ENCODE assay signal across 8 mouse cellular contexts in genomic region chr12:84219121-84219561, GRCm38 (mm10). TPM values are rescaled to one million over a fixed set of nuclear protein-coding genes. Genes with fewer than 3 reads are reported as not detected.
DNase-seq lines count a peak whose midpoint lies in the region; ATAC-seq and TF ChIP-seq lines count a peak whose summit lies in the region.

No protein-coding gene starts in this region.

- no peaks in the 10 kb centered on the region for H3K9me3 ChIP-seq in ES-Bruce4 (replicated peaks; ENCODE audit: control insufficient read depth, insufficient read depth, low read length, poor library complexity, severe bottlenecking)
- no peaks in the 10 kb centered on the region for H3K9me3 ChIP-seq in forebrain, embryonic 14.5 days (replicated peaks; ENCODE audit: control insufficient read depth, low read length)
- H3K9me3 ChIP-seq in limb, embryonic 13.5 days = no peaks in the 10 kb centered on the region
- H3K9me3 ChIP-seq in midbrain, postnatal 0 days (ENCODE audit: low read length) = no peaks in the 10 kb centered on the region

- WGBS in heart, adult 2 months = 5% methylated on average over 14 of the region's 14 CpGs
- WGBS in forebrain, embryonic 14.5 days = 4% methylated on average over 14 of the region's 14 CpGs
- 4% methylated on average over 14 of the region's 14 CpGs for WGBS in limb, embryonic 13.5 days
- WGBS in midbrain, postnatal 0 days = 6% methylated on average over 14 of the region's 14 CpGs

- peak overlapping the region; percentile 91 for H3K4me3 ChIP-seq in heart, adult 2 months
- H3K4me3 ChIP-seq in ES-Bruce4 (ENCODE audit: low read depth, low read length) = peak overlapping the region; percentile 91
- peak overlapping the region; percentile 70 for H3K4me3 ChIP-seq in forebrain, embryonic 14.5 days (ENCODE audit: low read depth, low read length)
- peak overlapping the region; percentile 87 for H3K4me3 ChIP-seq in limb, embryonic 13.5 days
- H3K4me3 ChIP-seq in midbrain, postnatal 0 days (ENCODE audit: low read depth, low read length) = peak overlapping the region; percentile 66

- TF ChIP-seq CTCF in heart, adult 2 months (IDR thresholded peaks at IDR 0.05) = no peak
- no peak for TF ChIP-seq CTCF in ES-Bruce4 (IDR thresholded peaks at IDR 0.05; ENCODE audit: low read depth, low read length)
- TF ChIP-seq CTCF in midbrain, postnatal 0 days (IDR thresholded peaks at IDR 0.05) = no peak

- intact Hi-C loops in heart, adult 2 months (cut with DNase I) = no loop called here

- peak overlapping the region; percentile 97 for H3K4me2 ChIP-seq in forebrain, embryonic 14.5 days (ENCODE audit: low read length)
- H3K4me2 ChIP-seq in limb, embryonic 13.5 days (replicated peaks) = peak overlapping the region; percentile 84
- H3K4me2 ChIP-seq in midbrain, postnatal 0 days (ENCODE audit: low read depth, low read length, poor library complexity, severe bottlenecking) = peak overlapping the region; percentile 99

- 0 out of 2 replicates have a peak, but pooled peaks have one; percentile 22 for TF ChIP-seq EP300 in heart, adult 2 months (IDR thresholded peaks at IDR 0.05; ENCODE audit: insufficient read depth, low read depth, low read length)
- no peak for TF ChIP-seq EP300 in ES-Bruce4 (IDR thresholded peaks at IDR 0.05; ENCODE audit: insufficient read depth, low read depth, low read length)

- peak in 1 of 2 experiments; percentile 45 for DNase-seq in heart, adult 2 months
- no peak for DNase-seq in heart, postnatal 4 days
- DNase-seq in forebrain, embryonic 14.5 days (ENCODE audit: low spot score) = peak; percentile 32
- DNase-seq in midbrain, postnatal 0 days (ENCODE audit: low spot score) = peak; percentile 5
- no peak for DNase-seq in frontal cortex, postnatal 10 days (ENCODE audit: low spot score in 2 of 2)
- DNase-seq in cerebellum, adult 8-10 months = no peak

- peak overlapping the region; percentile 94 for H3K9ac ChIP-seq in heart, adult 2 months (ENCODE audit: low read depth, low read length)
- peak overlapping the region; percentile 87 for H3K9ac ChIP-seq in ES-Bruce4 (ENCODE audit: low read depth, poor library complexity, severe bottlenecking)
- peak overlapping the region; percentile 77 for H3K9ac ChIP-seq in forebrain, embryonic 14.5 days (ENCODE audit: low read length)
- peak overlapping the region; percentile 89 for H3K9ac ChIP-seq in limb, embryonic 13.5 days
- peak overlapping the region; percentile 47 for H3K9ac ChIP-seq in midbrain, postnatal 0 days (replicated peaks; ENCODE audit: low read length, poor library complexity, severe bottlenecking)

- H3K27ac ChIP-seq in heart, adult 2 months = peak overlapping the region; percentile 92
- no peak overlapping the region for H3K27ac ChIP-seq in ES-Bruce4 (ENCODE audit: insufficient read depth, low read length)
- peak overlapping the region; percentile 72 for H3K27ac ChIP-seq in forebrain, embryonic 14.5 days (ENCODE audit: low read depth, low read length)
- H3K27ac ChIP-seq in limb, embryonic 13.5 days = peak overlapping the region; percentile 92
- H3K27ac ChIP-seq in midbrain, postnatal 0 days (ENCODE audit: low read depth, low read length) = peak overlapping the region; percentile 4; the same call in 1 of the 2 replicates

- TF ChIP-seq POLR2A in heart, adult 2 months (IDR thresholded peaks at IDR 0.05; ENCODE audit: insufficient read depth, low read depth, low read length) = no peak
- no peak for TF ChIP-seq POLR2A in ES-Bruce4 (IDR thresholded peaks at IDR 0.05; ENCODE audit: insufficient read depth, low read length)

- ATAC-seq in forebrain, embryonic 14.5 days = peak; percentile 15
- peak; percentile 5; the same call in 1 of the 2 replicates for ATAC-seq in limb, embryonic 13.5 days (ENCODE audit: low FRiP score, low read depth)
- 0 out of 2 replicates have a peak, but pooled peaks have one; percentile 4 for ATAC-seq in midbrain, postnatal 0 days (ENCODE audit: low FRiP score)

- no peaks in the 10 kb centered on the region; the same call in 1 of the 2 replicates for H3K36me3 ChIP-seq in heart, adult 2 months (ENCODE audit: control insufficient read depth, insufficient read depth, low read length)
- no peaks in the 10 kb centered on the region for H3K36me3 ChIP-seq in ES-Bruce4 (ENCODE audit: control insufficient read depth, insufficient read depth, low read length, poor library complexity, severe bottlenecking)
- H3K36me3 ChIP-seq in forebrain, embryonic 14.5 days (ENCODE audit: control insufficient read depth, insufficient read depth, low read length) = no peaks in the 10 kb centered on the region
- peaks cover 7% of the 10 kb centered on the region; the same call in 1 of the 2 replicates for H3K36me3 ChIP-seq in limb, embryonic 13.5 days
- no peaks in the 10 kb centered on the region for H3K36me3 ChIP-seq in midbrain, postnatal 0 days (ENCODE audit: insufficient read depth, low read length)

- no peaks in the 10 kb centered on the region for H3K79me2 ChIP-seq in heart, adult 2 months (replicated peaks; ENCODE audit: control insufficient read depth, insufficient read depth, low read length)

- H3K4me1 ChIP-seq in heart, adult 2 months (ENCODE audit: control insufficient read depth, insufficient read depth, low read length) = peaks cover 19% of the 10 kb centered on the region
- peaks cover 15% of the 10 kb centered on the region for H3K4me1 ChIP-seq in ES-Bruce4 (ENCODE audit: control insufficient read depth, insufficient read depth, low read length)
- H3K4me1 ChIP-seq in forebrain, embryonic 14.5 days (ENCODE audit: control insufficient read depth, insufficient read depth, low read length) = peaks cover 23% of the 10 kb centered on the region
- H3K4me1 ChIP-seq in limb, embryonic 13.5 days = peaks cover 55% of the 10 kb centered on the region
- H3K4me1 ChIP-seq in midbrain, postnatal 0 days (ENCODE audit: insufficient read depth, low read length) = no peaks in the 10 kb centered on the region

- H3K27me3 ChIP-seq in heart, adult 2 months (ENCODE audit: control insufficient read depth, insufficient read depth, low read length) = no peaks in the 10 kb centered on the region
- H3K27me3 ChIP-seq in ES-Bruce4 (ENCODE audit: control insufficient read depth, insufficient read depth, low read length, poor library complexity, severe bottlenecking) = no peaks in the 10 kb centered on the region
- no peaks in the 10 kb centered on the region for H3K27me3 ChIP-seq in forebrain, embryonic 14.5 days (replicated peaks; ENCODE audit: control insufficient read depth, insufficient read depth, low read length)
- 0 out of 2 replicates have a peak, but pooled peaks cover 3% of the 10 kb centered on the region for H3K27me3 ChIP-seq in limb, embryonic 13.5 days
- H3K27me3 ChIP-seq in midbrain, postnatal 0 days (ENCODE audit: insufficient read depth, low read length) = 0 out of 2 replicates have a peak, but pooled peaks cover 10% of the 10 kb centered on the region

RNA-seq across cellular contexts. Expression of gene Elmsan1, which starts 0.5 kb away (rescaled TPM):
- total RNA-seq in heart, adult 2 months (2021) = 10 to 100 TPM; 12.3 to 14.7 TPM
- 8.1 and 8.4 TPM in 2 replicates for polyA plus RNA-seq in heart, adult 2 months (2012; rRNA removed)
- total RNA-seq in heart, postnatal 4 days (2021) = 10 to 100 TPM; 18.5 to 18.6 TPM
- polyA plus RNA-seq in ES-Bruce4 (2011; ENCODE audit: insufficient read depth, insufficient read length, low read depth, missing spikeins) = 28.3 and 30.1 TPM in 2 replicates
- polyA plus RNA-seq in forebrain, embryonic 14.5 days (2014; fragmentation: Nextera tagmentation; extraction: Ambion mirVana) = 3.2 and 3.4 TPM in 2 replicates
- 8.9 and 9.9 TPM in 2 replicates for polyA plus RNA-seq in limb, embryonic 13.5 days (2015; fragmentation: Nextera tagmentation; extraction: Ambion mirVana)
- 8.5 and 15.6 TPM in 2 replicates for total RNA-seq in midbrain, postnatal 0 days (2014; rRNA removed)
- polyA plus RNA-seq in midbrain, postnatal 0 days (2015; fragmentation: Nextera tagmentation; extraction: Ambion mirVana) = 2.0 and 3.0 TPM in 2 replicates

Comparison
In these comparisons a context has a peak if more than half of its experiments do, and no peak if none do; other contexts are left out.
1. DNase-seq: peak in forebrain, embryonic 14.5 days (single experiment) and midbrain, postnatal 0 days (single experiment); none in heart, postnatal 4 days (single experiment), frontal cortex, postnatal 10 days (0 of 2) and cerebellum, adult 8-10 months (single experiment).
2. Peak in every context shown above with its lines, with median percentiles within 50 percentile points of each other: H3K4me3 ChIP-seq, H3K9ac ChIP-seq, ATAC-seq and H3K4me2 ChIP-seq.